Mouse (Mus musculus) large intestine, adult 2 months (tissue): ENCODE measurements around the gene Pclo. TPM values are rescaled to one million over a fixed set of nuclear protein-coding genes. Genes with fewer than 3 reads are reported as not detected.
A peak's percentile ranks its signal among the peaks of the same experiment; 100 is the strongest.
"Not testable (repeated sequence)": the region's sequence is repeated elsewhere in the genome, so short reads cannot be mapped to it uniquely, and the experiment has no call there.

Experiments
- DNase-seq: peaks from one replicate; pipeline ENCODE4 v3.0.0-alpha.2; 2012; ENCODE audit warnings: low read depth, low spot score
- WGBS: fragments of 180-500 bp; shearing (Covaris S2); methylation state at CpG from one replicate; pipeline ENCODE4 v1.1.7; 2018; 5-methylcytosine and 5-hydroxymethylcytosine counted together
- polyA plus RNA-seq: library from polyadenylated mRNA; depleted of rRNA; stranded (reverse); fragments of >200 nt; gene quantifications from 2 replicates; pipeline ENCODE4 v1.2.3, GENCODE M21; 2012

Pclo gene
- polyA plus RNA-seq, 1 experiment = 0.10 TPM

DNA sequence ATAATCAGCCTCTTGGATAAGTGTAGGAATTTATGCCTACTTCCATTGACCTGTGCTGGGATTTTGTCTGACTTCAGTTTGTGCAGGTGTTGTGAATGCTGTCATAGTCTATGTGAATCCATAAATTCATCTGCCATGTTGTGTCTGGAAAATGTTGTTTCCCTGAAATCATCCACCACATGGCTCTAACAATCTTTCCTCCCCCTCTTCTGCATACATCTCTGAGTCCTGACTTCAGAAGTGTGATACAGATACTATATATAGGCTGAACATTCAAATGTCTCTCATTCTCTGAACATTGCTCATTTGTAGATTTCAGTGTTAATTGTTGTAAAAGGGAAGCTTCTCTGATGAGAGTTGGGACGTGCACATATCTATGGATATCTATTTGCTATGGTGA, 147.5 kb downstream of the Pclo start:
- 67% methylated on average over 1 of the region's 1 CpGs for WGBS
- DNase-seq = no peak

DNA sequence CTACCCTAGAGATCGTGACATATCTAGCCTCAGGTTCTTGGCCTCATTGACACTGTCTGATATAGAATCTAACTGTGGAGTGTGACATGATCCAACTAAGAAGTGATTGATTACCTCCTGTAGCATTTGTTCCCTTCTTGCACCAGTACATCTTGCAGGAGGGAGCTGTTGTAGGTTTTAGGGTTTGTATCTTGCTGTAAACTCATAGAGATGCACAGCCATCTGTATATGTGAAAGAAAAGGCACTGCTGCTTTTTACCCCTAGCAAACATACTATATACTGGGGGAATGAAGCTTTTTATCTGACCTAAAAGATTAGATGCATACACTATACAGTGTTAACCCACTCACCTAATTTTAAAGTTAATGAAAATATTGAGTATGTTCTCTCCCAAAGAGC, 147.9 kb downstream of the Pclo start:
- no peak for DNase-seq
- WGBS = 83% methylated on average over 1 of the region's 1 CpGs

DNA sequence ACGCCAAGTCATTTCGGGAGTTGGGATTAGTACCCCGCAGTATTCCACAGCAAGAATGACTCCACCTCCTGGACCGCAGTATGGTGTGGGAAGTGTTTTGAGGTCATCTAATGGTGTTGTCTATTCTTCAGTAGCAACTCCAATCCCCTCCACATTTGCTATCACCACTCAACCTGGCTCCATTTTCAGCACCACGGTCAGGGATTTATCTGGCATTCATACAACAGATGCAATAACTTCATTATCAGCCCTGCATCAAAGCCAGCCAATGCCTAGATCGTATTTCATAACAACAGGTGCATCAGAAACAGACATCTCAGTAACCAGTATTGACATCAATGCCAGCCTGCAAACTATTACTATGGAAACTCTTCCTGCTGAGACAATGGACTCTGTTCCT, 165.7 kb downstream of the Pclo start:
- 88% methylated on average over 6 of the region's 6 CpGs for WGBS
- no peak for DNase-seq

GRCm38 (mm10) chr5:14691995-14692394, 177.3 kb downstream of the Pclo start:
- 64% methylated on average over 2 of the region's 2 CpGs for WGBS

GRCm38 (mm10) chr5:14696745-14697144, 182.0 kb downstream of the Pclo start:
- no peak for DNase-seq
- WGBS = 94% methylated on average over 2 of the region's 2 CpGs

More at GRCm38 (mm10) chr5:14691995-14692394, 177.3 kb downstream of the Pclo start:
- DNase-seq = no peak

DNA sequence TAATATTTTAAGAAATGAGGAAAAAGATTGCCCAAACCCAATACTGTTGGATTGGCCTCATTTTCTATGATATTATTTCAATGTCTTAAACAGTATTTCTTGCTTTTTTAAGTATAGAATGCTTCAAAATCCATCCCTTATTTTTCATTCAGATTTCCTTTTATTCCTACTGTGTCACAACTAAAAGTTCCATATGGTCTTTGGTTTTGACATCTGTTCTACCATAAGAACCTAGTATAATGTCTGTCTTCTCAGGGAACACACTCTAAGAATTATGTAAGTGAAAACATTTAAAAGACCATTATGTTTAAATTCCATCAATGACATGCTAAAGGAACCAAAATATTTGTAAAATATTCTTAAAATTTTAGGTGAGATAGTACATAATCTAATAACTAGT, 186.2 kb downstream of the Pclo start:
- no peak for DNase-seq

GRCm38 (mm10) chr5:14705423-14705822, 190.7 kb downstream of the Pclo start:
- 42% methylated on average over 2 of the region's 2 CpGs for WGBS
- DNase-seq = no peak

- WGBS = 79% methylated on average over 4 of the region's 4 CpGs
Measured at GRCm38 (mm10) chr5:14707311-14707710, 192.6 kb downstream of the Pclo start.

DNA sequence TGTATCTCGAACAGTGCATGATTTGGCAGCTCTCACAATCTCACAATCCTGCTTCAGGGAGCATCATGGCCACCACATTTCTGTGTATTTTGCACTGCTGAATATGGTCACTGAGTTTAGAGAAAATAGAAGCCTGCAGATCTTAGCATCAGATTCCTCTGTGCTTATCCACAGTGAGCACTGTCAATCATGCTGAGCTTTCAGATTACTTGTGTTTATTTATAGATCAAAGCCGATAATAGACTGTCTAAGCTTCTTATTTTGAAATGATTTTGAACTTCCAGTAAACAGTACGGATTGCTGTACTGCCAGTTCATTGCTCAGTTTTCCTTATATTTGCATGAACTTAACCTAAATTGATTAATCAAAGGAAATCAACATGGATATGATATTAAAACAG, 208.9 kb downstream of the Pclo start:
- no peak for DNase-seq
- WGBS = 76% methylated on average over 3 of the region's 3 CpGs

More at GRCm38 (mm10) chr5:14707311-14707710, 192.6 kb downstream of the Pclo start:
- no peak for DNase-seq

DNA sequence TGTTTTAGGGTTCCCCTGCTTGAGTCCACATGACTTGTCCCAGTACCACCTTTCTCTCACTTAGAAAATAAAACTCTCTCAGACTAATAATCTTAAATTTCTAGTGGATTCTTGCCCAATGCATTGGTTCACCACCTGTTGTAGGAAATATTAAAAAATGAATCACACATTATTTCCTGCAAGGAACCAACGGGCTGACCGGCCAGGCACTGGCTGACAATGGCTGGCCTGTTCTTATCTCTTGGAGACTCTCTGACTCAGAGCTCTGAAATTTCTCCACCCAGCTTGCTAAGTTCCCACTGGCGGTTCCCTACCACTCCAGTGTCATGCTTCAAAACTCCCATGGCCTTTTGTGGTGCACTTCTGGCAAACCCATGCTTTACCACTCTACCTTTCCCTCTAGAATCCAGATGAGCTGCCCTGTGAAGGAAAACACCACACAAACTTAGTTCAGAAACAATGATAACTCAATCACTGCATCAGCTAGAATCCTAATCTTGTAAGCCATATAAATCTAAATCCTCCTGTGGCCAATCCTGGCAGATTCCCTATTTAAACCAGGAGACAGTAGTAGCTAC, 214.0 kb downstream of the Pclo start:
- DNase-seq = no peak
- WGBS = 49% methylated on average over 3 of the region's 3 CpGs

GRCm38 (mm10) chr5:14750882-14751281, 236.2 kb downstream of the Pclo start:
- no peak for DNase-seq

DNA sequence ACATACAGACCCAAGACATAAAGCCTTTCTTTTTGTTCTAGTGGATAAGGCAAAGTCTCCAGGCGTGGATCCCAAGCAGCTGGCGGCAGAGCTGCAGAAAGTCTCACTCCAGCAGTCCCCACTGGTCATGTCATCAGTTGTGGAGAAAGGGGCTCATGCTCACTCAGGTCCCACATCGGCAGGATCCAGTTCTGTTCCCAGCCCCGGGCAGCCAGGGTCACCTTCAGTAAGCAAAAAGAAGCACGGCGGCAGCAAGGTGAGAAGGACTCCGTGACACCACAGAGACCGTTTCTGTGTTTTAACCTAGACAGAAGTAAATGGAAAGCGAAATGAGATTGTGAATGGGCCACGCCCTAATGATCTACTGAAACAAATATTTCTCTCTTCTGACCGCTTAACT, 252.0 kb downstream of the Pclo start:
- WGBS = 86% methylated on average over 11 of the region's 11 CpGs
- no peak for DNase-seq

DNA sequence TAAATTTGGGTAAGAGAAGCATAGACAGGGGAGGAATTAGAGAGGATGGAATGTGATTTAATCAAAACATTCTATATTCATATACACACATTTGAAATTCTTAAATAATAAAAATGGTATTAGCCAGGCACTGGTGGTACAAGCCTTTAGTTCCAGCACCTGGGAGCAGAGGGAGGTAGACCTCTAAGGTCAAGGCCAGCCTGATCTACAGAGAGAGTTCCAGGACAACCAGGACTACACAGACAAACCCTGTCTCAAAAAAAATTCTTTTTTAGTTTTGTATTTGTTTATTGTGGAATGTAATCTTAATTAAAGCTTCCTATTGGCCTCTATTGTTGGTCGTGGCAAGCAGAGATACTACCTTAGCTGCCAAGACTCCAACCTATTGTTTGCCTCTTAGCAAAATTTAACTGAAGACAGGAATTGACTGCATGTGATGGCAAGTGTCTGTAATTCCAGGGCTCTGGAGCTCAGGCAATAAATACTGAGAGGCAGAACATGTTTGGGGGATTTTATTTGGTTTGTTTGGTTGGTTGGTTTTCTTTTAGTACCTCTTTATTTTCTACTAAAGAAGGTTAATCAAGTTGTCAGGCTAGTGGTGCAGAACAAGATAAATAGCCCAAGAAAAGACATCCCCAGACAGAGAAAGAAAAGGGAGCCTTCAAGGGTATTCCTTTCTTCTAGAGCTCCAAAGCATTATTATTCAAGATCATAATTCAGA, 267.8 kb downstream of the Pclo start:
- no peak for DNase-seq
- WGBS = 29% methylated on average over 1 of the region's 1 CpGs

DNA sequence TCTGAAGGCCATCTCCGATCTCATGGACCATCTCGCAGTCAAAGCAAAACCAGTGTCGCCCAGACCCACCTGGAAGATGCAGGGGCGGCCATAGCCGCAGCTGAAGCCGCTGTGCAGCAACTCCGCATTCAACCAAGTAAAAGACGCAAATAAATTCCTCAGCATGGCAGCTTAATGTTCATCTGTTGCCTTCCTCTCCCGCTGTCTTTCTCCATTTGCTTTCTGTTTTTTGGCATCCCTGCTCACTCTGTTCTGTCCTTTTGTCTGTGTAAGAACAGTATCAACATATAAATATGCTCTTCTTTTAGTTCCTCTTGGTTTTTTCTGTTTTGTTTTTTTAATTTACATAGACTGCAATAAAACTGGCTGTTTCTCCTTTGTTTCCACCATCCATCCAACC, 279.2 kb downstream of the Pclo start:
- no peak for DNase-seq
- WGBS = 82% methylated on average over 9 of the region's 9 CpGs

- DNase-seq = peak; percentile 6
- 6% methylated on average over 6 of the region's 6 CpGs for WGBS
Measured at GRCm38 (mm10) chr5:14807136-14807535, 292.4 kb downstream of the Pclo start.

GRCm38 (mm10) chr5:14833165-14833860, 318.6 kb downstream of the Pclo start:
- DNase-seq = no peak
- WGBS = 72% methylated on average over 3 of the region's 3 CpGs

GRCm38 (mm10) chr5:14834155-14834991, 319.7 kb downstream of the Pclo start:
- no peak for DNase-seq
- WGBS = 62% methylated on average over 4 of the region's 4 CpGs

- no peak for DNase-seq
Measured at GRCm38 (mm10) chr5:14853650-14854049, 338.9 kb downstream of the Pclo start.

GRCm38 (mm10) chr5:14885291-14885690, 370.6 kb downstream of the Pclo start:
- not testable (repeated sequence) for DNase-seq

DNA sequence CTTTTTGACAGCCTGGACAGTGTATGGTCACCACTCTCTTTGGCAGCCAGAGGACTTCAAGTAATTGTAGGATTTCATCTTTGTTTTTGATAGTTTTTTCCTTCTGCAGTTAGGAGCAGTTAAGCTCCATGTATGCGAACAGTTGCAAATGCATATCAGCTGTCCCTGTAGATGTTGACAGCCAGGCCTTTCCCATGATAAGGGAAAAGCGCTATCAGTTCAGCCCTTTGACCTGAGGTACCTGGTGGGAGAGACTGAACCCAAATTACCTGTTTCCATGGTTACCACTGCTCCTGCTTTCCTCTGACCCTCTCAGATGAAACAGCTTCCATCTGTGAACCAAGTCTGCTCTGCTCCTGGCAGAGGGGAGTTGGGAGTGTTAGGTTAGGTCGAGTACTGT, 377.5 kb downstream of the Pclo start:
- WGBS = 55% methylated on average over 3 of the region's 3 CpGs
- DNase-seq = no peak

More at GRCm38 (mm10) chr5:14885291-14885690, 370.6 kb downstream of the Pclo start:
- WGBS = 49% methylated on average over 2 of the region's 2 CpGs
